Mouse (Mus musculus) gastrocnemius, postnatal 14 days (tissue): ENCODE measurements around the gene Nbl1. TPM values are rescaled to one million over a fixed set of nuclear protein-coding genes. Genes with fewer than 3 reads are reported as not detected.

Experiments used
- DNase-seq: peaks from one replicate; pipeline ENCODE4 v3.0.0; 2021; ENCODE audit warnings: mixed read lengths
- intact Hi-C: fragments of 180-260 bp; cut with DNase I; formaldehyde crosslinking; loops from one replicate; pipeline ENCODE4 v1.15.1; 2025; ENCODE audit warnings: low total_unique reads
- total RNA-seq, 2 experiments: library from RNA; stranded (reverse); gene quantifications; 2 replicates each; pipeline ENCODE4 v1.2.3; 2021

Gene Nbl1
- total RNA-seq, 2 experiments from 2014 or later, result 32.2 to 39.6 TPM

DNA sequence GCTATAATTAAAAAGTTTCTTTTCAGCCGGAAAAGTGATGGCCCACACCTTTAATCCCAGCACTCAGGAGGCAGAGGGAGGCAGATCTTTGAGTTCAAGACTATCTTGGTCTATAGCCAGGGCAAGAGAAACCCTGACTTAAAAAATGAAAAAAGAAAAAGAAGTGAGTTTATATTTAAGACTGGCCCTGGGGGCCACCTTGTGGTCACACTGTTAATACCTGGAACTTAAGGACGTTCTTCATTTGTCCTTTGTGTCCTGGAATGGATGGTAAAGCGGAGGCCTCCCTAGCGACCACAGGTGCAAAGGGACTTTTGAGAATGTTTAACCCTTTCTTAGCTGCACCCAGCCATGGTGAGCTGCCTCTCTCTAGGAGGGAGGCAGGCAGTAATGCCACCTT lies 14.1 kb downstream of the Nbl1 start:
- DNase-seq, result no peak
- intact Hi-C loops, result loop anchor here (5.0 kb wide), 1 partner anchor 156 kb away; no protein-coding TSS in a partner anchor

DNA sequence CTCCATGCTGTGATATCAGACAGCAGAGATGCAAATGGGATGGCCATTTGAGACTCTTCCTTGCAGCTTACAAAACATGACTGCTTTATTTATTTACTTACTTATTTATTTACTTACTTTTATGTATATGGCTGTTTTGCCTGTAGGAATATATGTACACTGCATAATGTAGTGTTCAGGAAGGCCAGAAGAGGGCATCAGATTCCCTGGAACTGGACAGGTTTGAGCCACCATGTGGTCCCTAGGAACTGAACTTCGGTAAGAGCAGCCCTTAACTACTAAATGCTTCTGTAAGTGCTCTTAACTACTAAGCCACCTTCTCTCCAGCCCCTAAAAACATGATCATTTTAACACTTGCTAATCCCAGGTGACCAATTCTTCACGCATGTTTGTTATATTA lies 14.5 kb downstream of the Nbl1 start:
- intact Hi-C loops, result loop anchor here (5.0 kb wide), 1 partner anchor 156 kb away; no protein-coding TSS in a partner anchor
- no peak for DNase-seq

DNA sequence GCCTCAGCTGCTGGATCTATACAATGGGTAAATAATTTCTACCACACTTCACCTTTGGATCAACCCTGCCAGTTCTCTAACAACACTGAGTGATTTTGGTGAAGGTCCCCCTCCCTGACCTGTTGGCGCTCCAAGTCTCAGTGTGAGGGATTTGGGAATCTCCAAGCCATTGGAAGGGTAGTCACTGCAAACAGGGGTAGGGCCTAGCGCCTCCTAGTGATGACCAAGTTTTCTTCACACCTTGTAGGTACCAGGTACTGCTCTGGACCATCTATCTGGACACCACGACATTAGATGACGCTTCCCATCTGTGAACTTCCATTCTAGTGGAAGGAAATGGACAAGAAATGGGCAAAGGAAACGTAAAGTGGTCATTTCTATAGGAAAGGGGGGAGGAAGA lies 16.9 kb downstream of the Nbl1 start:
- DNase-seq, result no peak
- intact Hi-C loops, result loop anchor here (5.0 kb wide), 1 partner anchor 154 kb away; no protein-coding TSS in a partner anchor

DNA sequence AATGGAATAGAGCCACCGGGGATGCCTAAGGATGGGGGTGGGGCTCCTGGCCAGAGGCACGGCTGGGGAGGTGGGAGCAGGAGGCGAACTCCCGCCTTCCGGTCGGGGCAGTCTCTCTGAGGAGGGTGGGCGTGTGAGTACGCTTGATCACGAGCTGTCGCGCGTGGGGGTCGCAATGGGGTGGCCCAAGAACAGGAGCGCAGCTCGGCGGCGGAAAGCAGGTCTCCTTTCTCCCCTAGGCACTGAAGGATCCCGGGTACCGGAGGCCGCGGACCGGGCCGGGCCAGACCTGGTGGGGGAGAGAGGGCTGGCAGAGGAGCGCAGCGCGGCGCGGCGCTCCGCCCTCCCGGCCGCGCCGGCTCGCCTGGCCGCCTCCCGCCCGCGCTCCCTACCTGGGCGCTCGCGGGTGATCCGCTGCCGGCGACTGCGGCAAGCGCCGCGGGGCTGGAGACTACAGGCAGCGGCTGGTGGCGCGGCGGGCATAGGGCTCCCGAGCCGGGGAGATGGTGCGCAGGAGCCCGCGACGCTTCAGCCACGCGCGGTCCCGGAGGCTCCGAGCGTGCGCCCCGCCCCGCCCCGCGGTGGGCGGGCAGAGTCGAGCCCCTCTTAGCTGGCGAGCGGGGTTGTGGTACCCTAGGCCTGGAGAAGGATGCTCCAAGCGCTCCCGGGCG lies 17.6 kb downstream of the Nbl1 start, which contains the start of gene Htr6:
Gene Htr6 (minus strand): TSS at position 530 of the 671 bp plus-strand sequence.
- no peak for DNase-seq
- intact Hi-C loops, result loop anchor here (5.0 kb wide), 1 partner anchor 153 kb away; no protein-coding TSS in a partner anchor

DNA sequence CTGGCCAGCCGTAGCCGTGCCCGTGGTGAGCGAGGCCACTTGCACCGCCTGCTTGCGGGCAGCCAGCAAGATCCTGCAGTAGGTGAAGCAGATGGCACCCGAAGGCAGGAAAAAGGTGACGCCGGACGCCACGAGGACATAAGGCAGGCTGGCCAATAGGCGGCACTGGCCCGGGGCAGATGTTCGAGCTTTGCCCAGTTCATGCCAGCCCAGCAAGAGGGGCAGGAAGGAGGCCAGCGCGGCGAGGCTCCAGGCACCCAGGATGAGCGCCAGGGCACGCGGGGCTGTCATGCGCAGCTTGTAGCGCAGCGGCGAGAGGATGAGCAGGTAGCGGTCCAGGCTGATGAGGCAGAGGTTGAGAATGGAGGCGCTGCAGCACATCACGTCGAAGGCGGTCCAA lies 18.7 kb downstream of the Nbl1 start:
- DNase-seq, result peak; percentile 39
- intact Hi-C loops, result no loop called here

DNA sequence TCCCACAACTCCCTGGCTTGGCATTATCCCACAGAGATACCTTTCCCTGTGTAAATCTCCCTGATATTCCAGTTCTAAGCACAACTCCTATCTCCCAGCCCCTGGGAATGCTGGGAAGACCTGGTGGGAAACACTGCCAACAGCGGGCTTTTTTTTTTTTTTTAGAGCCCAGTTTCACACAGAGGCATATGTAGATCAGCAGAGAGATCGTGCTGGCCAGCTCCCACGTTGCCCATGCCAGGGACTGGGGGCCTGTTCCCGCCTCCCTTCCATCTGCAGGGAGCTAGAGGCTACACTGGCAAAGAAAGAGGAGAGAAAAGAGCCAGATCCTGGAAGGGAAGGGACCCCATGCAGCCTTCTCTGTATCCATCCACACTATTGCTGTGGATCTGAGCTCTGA lies 24.5 kb downstream of the Nbl1 start:
- no peak for DNase-seq
- intact Hi-C loops, result no loop called here

DNA sequence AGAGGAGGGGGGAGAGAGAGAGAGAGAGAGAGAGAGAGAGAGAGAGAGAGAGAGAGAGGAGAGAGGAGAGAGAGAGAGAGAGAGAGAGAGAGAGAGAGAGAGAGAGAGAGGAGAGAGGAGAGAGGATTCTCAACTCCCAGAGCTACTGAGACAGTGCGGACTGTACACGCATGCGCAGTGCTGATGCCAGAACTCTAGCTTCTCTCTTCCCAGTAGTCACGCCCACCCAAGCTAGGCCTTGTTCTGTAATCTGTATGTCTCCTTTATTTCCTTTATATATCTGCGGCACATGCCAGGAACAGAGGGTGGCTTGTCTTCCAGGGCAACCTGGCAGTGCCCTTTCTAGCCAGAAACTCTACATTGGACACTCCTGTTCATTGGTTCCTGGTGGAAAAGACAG lies 28.0 kb downstream of the Nbl1 start:
- DNase-seq, result no peak
- intact Hi-C loops, result no loop called here

DNA sequence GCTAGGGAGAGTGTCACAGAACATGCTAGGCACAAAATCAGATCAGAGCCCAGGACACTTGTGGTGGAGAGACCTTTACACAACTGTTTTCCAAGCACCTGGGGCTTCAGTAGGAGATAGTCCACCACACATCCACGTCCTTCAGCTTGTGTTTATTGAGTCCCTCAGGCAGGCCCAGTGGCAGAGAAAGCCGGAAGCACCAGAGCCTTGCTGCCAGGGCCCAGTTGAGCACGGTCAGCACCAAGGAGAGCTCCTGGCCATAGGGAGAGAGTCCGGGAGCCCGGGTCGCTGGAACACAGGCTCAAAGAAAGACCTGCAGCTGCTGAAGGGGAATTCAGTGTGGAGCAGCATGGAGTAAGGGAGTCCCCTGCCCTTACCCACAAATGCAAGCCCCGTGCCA lies 33.2 kb downstream of the Nbl1 start:
- intact Hi-C loops, result no loop called here
- DNase-seq, result peak; percentile 53

DNA sequence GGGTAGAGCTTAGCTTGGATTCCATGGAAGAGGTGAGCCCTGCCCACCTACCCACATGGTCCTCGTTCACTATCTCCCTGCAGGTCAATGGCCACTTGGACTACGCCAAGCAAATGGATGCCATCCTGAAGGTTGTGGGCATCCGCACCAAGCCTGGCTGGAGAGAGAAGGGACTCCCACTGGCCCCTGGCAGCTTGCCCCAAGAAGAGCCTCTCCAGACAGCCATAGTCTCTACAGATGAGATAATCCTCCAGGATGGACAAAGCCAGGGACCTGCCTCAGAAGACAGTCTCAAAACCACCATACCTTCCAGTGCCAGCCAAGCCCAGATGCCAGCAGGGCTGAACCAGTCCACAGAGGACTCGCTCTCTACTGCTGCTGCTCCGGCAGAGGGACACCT lies 34.8 kb downstream of the Nbl1 start:
- DNase-seq, result no peak
- intact Hi-C loops, result no loop called here

DNA sequence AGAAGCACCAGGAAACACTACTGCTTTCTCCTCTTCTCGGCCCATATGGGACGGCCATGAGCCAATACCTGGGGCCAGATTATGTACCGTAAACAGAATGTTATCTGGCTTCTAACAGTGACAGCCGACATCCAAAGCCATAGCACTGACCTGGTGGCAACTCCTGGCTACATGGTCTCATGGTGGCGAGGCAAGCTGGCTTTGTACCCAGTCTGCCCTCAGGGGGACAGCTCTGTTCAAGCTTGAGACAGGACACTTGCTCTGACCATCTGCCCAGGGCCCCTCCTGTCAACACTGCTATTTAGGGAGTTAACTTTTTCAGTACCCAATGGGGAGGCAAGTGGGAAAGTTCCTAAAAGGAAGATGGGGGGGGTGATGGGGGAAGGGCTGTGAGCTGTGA lies 35.5 kb downstream of the Nbl1 start:
- intact Hi-C loops, result no loop called here
- DNase-seq, result no peak

DNA sequence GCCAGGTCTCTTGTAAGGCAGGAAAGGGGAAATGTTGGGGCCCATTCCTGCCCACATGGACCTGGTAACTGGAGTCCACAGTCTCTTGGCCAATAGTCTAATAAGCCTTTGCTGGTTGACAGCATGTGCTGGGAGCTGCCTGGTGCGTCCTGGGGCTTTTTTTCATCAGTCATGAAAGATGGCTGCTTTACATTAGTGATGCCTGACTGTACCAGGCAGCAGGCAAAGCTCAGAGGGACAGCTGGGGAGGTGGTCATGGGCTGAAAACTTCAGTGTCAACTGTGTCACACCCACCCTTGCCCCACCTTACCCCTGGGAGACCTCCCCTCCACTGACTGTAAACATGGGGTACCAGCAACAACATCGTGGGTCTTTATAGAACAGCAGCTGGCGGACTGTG lies 37.0 kb downstream of the Nbl1 start:
- intact Hi-C loops, result no loop called here
- no peak for DNase-seq

DNA sequence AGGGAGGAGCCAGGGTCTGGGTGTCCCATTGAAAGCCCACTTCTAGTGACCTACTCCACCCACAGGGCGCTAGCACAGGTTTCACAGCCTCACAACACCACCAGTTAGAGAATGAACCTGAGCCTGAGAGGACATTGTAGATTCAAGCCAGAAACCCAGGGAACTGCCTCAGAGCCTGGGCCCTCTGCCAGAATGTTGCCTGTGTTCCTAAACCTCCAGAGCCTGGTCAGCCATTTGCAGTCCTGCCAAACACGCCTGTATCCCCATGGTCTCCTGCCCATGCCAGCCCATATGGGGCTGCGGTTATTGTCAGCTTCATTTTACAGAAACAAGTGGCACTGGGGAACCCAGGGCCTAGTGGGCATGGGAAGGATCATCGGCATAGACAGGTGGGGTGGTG lies 37.5 kb downstream of the Nbl1 start:
- intact Hi-C loops, result no loop called here

DNA sequence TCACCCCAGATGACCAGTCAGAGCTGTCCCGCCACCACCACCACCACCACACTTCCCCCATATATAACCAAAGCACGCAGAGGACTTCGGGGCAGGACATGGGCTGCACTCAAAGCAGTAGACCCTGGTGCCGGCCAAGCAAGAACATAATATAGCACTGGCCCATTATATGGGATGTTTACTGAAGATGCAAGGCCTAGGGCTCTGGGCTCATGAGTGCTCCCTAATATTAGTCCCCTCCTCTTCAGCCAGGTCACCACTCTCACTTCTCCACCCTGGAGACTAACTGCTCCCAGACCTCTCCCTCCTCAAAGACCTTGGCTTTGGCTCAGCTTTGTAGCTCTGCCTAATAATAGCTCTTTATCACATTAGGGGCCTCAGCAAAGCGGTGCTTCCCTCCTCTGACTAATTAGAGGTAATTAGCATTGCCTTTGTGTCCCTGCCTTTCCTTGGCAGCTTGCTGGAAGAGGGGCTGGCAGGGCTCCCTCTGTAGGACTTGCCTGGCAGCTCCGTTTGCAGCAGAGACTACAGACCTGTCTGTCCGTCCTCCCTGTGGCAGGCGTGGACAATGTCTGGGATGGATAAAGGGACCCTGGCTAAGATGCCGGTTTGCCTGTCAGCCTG lies 38.4 kb downstream of the Nbl1 start:
- no peak for DNase-seq
- intact Hi-C loops, result no loop called here

More for the DNA sequence above, 37.5 kb downstream of the Nbl1 start:
- no peak for DNase-seq

DNA sequence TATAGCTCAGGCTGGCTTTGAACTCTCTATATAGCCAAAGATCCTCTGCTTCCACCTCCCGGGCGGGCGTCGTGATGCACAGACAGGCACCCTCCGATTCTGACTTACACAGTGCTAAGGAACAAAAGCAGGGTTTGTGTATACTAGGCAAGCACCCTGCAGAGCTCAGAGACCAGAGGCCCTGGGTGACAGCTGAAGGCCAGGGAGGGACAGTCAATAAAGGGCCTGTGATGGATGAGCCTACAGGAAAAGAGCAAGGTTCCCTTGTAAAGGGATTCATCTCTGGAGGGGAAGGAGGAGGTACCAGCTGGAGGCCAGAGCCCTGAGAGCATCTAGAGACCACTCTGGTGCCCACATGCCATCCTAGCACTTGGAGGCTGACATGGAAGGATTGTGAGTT lies 39.4 kb downstream of the Nbl1 start:
- DNase-seq, result no peak
- intact Hi-C loops, result no loop called here

DNA sequence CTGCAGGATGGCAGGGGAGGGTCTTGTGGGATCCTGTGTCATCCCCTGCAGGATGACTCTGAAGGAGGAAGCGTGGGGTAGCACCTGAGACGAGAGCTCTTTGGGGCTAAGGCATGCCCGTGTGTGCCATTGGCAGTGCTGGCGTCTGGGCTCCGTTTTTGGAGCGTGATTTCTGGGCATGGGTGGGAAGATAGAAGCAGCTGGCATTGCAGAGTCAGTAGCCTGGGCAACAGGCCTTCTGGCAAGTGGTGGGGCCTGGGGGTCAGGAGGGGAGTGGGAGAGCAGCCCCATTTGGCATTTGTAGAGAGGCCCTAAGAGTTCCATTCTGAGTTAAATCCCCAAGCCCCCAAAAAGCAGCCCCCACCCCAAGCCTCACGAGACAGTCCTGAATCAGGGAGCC lies 40.0 kb downstream of the Nbl1 start:
- intact Hi-C loops, result no loop called here
- no peak for DNase-seq

DNA sequence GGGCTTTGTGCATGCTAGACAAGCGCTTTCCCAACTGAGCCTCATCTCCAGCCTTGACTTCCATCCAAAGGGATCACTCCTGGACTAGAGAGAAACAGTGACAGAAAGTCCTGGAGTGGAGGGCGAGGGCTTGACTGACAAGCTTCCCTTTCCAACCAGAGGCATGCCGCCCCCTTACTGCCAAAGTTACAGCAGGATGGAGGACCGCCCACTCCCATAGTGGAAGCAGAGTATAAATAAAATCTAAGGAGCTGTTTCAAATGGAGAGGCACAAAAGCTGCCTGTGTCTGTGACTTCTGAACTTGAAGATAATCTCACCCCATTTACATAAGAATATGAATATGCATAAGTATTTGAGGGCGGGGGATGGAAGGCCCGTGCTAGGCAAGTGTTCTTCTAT lies 44.3 kb downstream of the Nbl1 start:
- DNase-seq, result no peak
- intact Hi-C loops, result no loop called here

DNA sequence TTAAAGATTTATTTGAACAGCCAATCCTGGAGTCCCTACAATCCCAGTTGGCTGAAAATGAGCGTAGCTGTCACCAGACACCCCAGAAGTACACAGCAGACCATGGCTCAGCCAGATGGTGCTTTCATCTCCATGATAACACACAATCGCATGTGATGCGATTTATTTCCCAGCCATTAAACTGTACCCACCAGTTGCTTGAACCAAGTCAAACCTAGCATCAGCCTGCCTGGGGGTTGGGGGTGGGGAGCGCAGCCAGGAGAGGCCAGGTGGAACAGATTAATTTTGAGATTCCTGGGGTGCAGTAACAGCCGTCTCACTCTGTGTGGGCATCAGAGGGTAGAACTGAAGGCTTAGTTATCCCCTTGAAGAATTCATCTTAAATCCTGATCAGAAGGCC lies 46.4 kb downstream of the Nbl1 start:
- no peak for DNase-seq
- intact Hi-C loops, result no loop called here

DNA sequence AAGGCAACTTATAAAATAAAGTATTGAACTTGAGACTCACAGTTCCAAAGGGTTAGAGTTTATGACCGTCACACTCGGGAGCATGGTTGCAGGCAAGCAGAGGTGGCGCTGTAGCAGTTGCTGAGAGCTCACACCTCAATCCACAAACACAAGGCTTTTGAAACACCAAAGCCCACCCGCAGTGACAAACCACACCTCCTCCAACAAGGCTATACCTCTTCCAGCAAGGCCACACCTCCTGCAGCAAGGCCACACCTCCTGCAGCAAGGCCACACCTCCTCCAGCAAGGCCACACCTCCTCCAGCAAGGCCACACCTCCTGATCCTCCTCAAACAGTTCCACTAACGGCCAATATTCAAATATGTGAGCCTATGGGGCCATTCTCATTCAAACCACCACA lies 48.2 kb downstream of the Nbl1 start:
- intact Hi-C loops, result no loop called here
- no peak for DNase-seq

DNA sequence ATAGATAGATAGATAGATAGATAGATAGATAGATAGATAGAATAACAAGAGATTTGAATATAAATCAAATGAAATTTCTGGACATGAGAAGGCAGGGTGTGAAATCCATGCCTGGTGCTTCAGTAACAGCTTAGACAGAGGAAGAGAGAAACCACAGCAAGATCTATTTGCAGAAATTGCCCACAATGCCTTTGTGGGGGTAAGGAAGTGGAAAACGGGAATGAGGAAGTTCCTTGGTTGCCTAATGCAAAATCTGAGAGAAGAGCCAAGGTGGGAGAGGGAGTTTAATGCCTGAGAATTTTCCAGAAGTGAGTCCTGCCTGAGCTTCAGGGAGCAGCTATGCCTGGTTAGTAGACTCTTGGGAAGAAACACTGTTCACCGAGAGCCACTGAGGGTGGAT lies 49.2 kb downstream of the Nbl1 start:
- intact Hi-C loops, result no loop called here
- DNase-seq, result no peak

DNA sequence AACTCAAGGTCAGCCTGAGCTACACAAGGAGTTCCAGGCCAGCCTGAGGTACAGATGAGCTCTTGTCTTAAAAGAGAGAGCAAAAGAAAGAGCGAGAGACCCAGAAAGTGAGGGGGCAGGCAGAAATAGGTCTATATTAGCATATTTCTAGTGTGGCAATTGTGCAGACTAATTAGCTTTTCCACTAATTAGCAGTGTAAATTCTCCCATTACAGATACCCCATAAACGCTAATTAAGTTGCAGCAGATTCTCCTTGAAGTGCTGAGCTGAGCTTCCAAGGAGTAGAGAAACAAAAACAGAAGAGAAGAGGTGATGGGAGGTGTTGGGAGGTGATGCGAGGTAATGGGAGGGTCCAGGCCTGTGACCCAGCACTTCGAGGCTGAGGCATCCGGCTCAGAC lies 50.2 kb downstream of the Nbl1 start:
- no peak for DNase-seq
- intact Hi-C loops, result no loop called here

DNA sequence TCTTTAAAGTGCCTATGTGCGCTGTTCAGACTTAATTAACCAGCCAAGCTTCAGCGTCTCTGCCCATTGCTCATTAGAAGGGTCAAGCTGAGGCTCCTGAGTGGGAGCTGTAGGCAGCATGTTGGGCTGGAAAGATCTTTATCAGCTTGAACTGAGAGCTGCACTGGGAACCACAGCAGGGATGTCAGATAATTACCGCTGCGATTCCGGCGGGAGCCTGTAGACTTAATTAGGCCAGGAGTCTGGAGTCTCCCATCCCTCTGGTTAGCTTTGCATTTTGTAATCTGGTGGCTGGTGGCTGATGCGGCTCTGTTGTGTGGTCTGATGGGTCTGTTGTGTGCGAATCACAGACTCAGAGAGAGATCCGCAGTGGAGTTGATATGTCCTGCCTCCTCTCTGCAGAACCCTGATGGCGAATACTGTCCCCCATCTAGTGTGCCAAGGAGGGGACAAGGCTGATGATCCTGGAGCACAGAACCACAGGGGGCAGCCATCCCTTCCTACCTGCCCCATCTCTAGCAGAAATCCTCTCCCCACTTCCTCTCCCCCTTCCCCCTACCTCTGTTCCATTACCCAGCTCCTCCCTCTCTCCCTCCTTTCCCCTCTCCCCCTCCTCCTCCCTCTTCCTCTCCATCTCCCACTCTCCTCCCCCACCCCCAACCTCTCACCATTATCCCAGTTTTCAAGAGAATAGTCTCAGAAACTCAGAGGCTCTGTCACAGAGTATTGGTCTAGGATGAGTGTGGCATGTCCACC lies 52.5 kb downstream of the Nbl1 start:
- DNase-seq, result no peak
- intact Hi-C loops, result no loop called here
